Mouse (Mus musculus): ENCODE results near the gene Lingo1. TPM values are rescaled to one million over a fixed set of nuclear protein-coding genes. Genes with fewer than 3 reads are reported as not detected.

Lingo1 gene
- polyA plus RNA-seq, 1 experiment from 2014 or later: 8.9 TPM

DNA sequence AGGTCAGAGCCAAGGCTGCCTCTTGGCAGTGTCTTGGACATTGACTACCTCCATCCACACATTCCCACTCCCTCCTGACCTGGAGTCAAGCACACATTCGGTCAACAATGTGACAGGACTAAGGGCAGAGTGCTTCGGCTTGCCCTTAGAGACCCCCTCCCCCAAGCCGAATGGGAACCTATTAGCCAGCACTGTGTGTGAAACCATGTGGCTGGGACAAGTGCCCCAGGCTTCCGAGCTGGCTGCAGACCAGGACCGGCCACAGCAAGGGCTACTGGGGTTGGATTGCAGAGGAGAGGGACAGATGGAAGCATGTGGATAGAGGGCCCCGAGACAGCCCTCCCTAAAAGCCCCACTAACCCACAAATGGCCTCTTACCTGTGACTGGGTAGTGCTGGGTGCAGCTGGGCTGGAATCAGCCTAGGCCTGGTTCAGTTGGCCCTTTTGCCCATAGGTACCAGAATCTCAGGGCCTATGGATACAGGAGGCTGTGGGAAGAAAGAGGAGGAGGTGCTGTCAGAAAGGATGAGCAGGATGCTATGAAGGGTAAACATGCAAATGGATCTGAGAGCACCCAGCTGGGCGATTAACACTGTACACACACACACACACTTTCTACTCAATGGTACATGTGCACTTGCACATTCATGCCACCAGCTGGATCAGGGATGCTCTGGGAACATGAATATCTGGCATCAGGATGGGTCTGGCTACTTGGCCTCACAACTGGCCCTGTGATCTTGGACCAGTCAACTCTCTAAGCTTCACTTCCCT is 20.9 kb downstream of the Lingo1 start:
- Histone ChIP-seq H3K9ac (no peak overlapping the region), H3K27ac (replicated peaks) (no peak overlapping the region), H3K36me3 (no peaks in the 10 kb centered on the region), H3K4me2 (replicated peaks) (no peak overlapping the region), H3K9me3 (replicated peaks) (no peaks in the 10 kb centered on the region), H3K4me1 (0 out of 2 replicates have a peak, but pooled peaks cover 5% of the 10 kb centered on the region), H3K27me3 (no peaks in the 10 kb centered on the region), H3K4me3 (replicated peaks) (no peak overlapping the region)
- ATAC-seq (ENCODE audit: insufficient number of reproducible peaks, low FRiP score, low TSS enrichment, low read depth): no peak
- 57% methylated on average over 7 of the region's 7 CpGs for WGBS

DNA sequence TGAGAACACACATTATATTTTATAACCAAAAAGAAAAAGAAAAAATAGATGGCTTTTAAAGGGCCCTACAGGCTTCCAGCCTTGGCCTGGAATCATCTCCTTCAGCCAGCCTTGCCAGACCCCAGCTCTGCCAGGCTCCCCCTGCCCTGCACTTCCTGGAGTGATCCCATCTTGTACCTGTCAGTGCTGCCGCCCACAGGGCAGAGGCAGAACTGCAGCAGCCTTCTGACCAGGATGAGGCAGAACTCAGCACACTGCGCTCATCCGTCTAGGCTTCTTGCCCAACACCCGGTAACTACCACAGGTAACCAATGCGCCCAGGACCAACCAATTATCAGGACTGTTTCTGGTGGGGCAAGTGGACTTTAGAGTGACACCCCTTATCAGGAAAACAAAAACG is 22.0 kb downstream of the Lingo1 start:
- Histone ChIP-seq H3K36me3 (no peaks in the 10 kb centered on the region), H3K27ac (replicated peaks) (no peak overlapping the region), H3K9me3 (replicated peaks) (no peaks in the 10 kb centered on the region), H3K9ac (no peak overlapping the region), H3K27me3 (no peaks in the 10 kb centered on the region), H3K4me1 (0 out of 2 replicates have a peak, but pooled peaks cover 5% of the 10 kb centered on the region), H3K4me2 (replicated peaks) (no peak overlapping the region), H3K4me3 (replicated peaks) (no peak overlapping the region)
- 38% methylated on average over 6 of the region's 6 CpGs for WGBS
- ATAC-seq (ENCODE audit: insufficient number of reproducible peaks, low FRiP score, low TSS enrichment, low read depth): no peak

DNA sequence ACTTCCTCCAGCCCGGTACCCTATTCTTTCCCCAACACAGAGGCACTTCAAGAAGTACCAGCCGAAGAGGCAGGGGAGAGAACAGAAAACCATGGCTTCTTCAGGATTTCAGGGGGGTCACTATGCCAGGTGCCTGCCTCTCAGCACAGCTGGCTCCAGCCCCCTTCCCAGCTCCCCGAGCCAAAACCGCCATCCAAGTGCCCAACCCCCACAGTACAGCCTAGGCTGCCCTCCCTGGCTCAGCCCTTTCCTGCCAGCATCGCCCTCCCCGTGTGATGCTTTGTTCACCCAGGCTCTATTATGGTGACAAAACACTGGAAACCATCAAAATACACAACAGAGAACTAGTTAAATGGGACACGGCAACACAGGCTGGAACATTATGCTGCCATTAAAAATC is 22.6 kb downstream of the Lingo1 start:
- Histone ChIP-seq H3K4me3 (replicated peaks) (no peak overlapping the region), H3K4me2 (replicated peaks) (no peak overlapping the region), H3K36me3 (no peaks in the 10 kb centered on the region), H3K9ac (no peak overlapping the region), H3K4me1 (0 out of 2 replicates have a peak, but pooled peaks cover 5% of the 10 kb centered on the region), H3K9me3 (replicated peaks) (no peaks in the 10 kb centered on the region), H3K27ac (replicated peaks) (no peak overlapping the region), H3K27me3 (no peaks in the 10 kb centered on the region)
- WGBS: 81% methylated on average over 7 of the region's 7 CpGs
- ATAC-seq (ENCODE audit: insufficient number of reproducible peaks, low FRiP score, low TSS enrichment, low read depth): no peak

DNA sequence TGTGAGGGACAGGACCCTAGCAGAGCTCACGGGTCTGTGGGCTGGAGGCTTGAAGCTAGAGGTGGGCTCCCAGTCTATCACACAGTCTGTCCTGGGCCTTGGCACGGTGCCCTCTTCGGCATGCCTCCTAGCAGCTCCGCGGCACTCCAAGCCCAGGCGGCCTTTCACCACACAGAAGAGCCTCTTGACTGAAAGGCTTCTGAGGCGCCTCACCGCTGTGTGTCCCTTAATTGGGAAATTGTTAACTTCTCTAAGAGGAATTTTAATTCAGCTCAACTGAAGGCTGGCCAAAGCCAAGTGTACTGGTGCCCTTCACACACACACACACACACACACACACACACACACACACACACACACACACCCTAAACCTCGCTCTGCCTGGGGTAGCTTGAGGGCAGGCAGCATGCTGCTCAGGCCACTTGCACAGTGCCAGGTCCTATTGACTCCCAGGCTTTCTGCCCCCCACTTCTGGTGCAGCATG is 28.6 kb downstream of the Lingo1 start:
- H3K4me2 ChIP-seq (replicated peaks): no peak overlapping the region
- no peaks in the 10 kb centered on the region for H3K36me3 ChIP-seq
- 64% methylated on average over 9 of the region's 9 CpGs for WGBS
- H3K9ac ChIP-seq: no peak overlapping the region
- no peak overlapping the region for H3K4me3 ChIP-seq (replicated peaks)
- no peaks in the 10 kb centered on the region for H3K9me3 ChIP-seq (replicated peaks)
- H3K4me1 ChIP-seq: 0 out of 2 replicates have a peak, but pooled peaks cover 3% of the 10 kb centered on the region
- H3K27me3 ChIP-seq: no peaks in the 10 kb centered on the region
- ATAC-seq (ENCODE audit: insufficient number of reproducible peaks, low FRiP score, low TSS enrichment, low read depth): 0 out of 2 replicates have a peak, but pooled peaks have one; percentile 17
- no peak overlapping the region for H3K27ac ChIP-seq (replicated peaks)

DNA sequence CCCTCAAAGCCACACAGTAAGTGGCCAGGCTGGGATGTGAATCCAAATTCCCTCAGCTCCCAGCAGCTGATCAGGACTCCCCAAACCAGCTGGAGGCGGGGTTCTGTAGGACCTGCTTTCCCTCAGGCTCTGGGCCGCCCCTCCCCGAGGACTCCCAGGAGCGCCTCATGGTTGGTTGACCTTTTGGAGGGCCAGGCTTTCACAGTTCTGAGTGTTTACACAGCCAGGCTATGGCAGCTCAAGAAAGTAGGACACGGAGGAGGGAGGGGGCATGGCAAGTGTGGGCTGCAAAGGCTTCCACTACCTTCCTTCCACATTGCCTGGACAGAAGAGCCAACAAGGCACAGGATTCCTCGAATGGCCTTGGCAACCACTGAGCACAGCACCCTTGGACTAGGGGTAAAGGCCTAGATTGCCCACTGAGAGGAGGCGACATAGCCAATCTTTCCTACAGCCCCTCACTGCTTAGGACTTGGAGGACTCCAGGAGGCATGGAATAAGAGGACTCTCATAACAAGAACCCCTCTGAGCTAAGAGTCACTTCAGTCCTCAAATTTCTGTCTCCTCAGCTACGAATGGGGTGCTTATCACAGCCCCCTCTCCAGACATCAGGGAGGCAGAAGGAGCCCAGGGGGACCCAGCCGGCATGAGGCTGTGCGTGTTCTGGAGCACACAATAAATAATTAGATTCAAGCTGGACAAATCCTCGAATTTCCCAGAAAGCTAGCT is 29.5 kb downstream of the Lingo1 start:
- Histone ChIP-seq H3K4me1 (0 out of 2 replicates have a peak, but pooled peaks cover 3% of the 10 kb centered on the region), H3K4me2 (replicated peaks) (no peak overlapping the region), H3K27ac (replicated peaks) (no peak overlapping the region), H3K9me3 (replicated peaks) (no peaks in the 10 kb centered on the region), H3K9ac (no peak overlapping the region), H3K27me3 (no peaks in the 10 kb centered on the region), H3K4me3 (replicated peaks) (no peak overlapping the region), H3K36me3 (no peaks in the 10 kb centered on the region)
- WGBS: 59% methylated on average over 11 of the region's 11 CpGs
- ATAC-seq (ENCODE audit: insufficient number of reproducible peaks, low FRiP score, low TSS enrichment, low read depth): no peak

DNA sequence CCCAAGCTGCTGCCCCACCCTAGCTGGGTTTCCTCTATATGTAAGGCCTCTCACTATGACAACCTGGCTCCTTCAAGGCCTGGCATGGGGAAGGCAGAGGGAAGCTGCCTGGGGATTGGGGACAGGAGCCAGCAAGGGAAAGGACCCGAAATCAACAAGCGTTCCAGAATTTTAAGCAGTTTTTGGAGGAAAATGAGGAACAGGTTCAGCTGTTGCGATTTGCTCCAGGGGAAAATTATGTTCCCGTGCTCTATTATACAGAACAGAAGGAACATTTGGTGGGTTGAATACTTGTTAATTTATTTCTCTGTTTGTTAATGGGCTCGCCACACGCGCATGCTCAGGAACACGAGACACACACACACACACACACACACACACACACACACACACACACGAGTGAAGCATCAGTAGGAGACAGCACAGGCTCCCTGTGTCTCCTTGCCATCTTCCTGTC is 34.1 kb downstream of the Lingo1 start:
- H3K36me3 ChIP-seq: no peaks in the 10 kb centered on the region
- WGBS: 56% methylated on average over 9 of the region's 9 CpGs
- no peak overlapping the region for H3K4me3 ChIP-seq (replicated peaks)
- H3K27me3 ChIP-seq: no peaks in the 10 kb centered on the region
- no peak overlapping the region for H3K27ac ChIP-seq (replicated peaks)
- no peaks in the 10 kb centered on the region for H3K9me3 ChIP-seq (replicated peaks)
- no peak overlapping the region for H3K4me2 ChIP-seq (replicated peaks)
- ATAC-seq (ENCODE audit: insufficient number of reproducible peaks, low FRiP score, low TSS enrichment, low read depth): no peak
- 0 out of 2 replicates have a peak, but pooled peaks cover 6% of the 10 kb centered on the region for H3K4me1 ChIP-seq
- no peak overlapping the region for H3K9ac ChIP-seq

DNA sequence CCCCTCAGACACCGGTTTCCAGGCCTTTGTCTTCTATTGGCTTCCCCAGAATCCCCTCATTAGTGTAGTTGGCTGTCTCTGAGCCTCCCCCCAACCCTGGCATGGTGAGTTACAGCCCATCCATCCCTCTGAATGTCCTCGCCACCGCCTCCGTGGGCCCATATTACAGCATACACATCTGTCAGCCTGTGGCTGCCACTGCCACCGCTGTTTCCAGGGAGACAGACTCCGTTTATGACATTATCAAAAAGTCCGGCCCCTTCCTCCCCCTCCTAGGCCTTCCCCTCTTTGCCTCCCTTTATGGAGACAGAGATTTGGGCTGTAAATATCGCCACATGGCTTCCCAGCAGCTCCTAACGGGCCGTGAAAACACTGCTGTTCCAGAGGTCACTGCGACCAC is 38.5 kb downstream of the Lingo1 start:
- H3K4me3 ChIP-seq (replicated peaks): no peak overlapping the region
- H3K27ac ChIP-seq (replicated peaks): no peak overlapping the region
- no peaks in the 10 kb centered on the region for H3K36me3 ChIP-seq
- ATAC-seq (ENCODE audit: insufficient number of reproducible peaks, low FRiP score, low TSS enrichment, low read depth): no peak
- 0 out of 2 replicates have a peak, but pooled peaks cover 6% of the 10 kb centered on the region for H3K4me1 ChIP-seq
- H3K9me3 ChIP-seq (replicated peaks): no peaks in the 10 kb centered on the region
- no peak overlapping the region for H3K9ac ChIP-seq
- 45% methylated on average over 11 of the region's 11 CpGs for WGBS
- H3K27me3 ChIP-seq: no peaks in the 10 kb centered on the region
- no peak overlapping the region for H3K4me2 ChIP-seq (replicated peaks)

DNA sequence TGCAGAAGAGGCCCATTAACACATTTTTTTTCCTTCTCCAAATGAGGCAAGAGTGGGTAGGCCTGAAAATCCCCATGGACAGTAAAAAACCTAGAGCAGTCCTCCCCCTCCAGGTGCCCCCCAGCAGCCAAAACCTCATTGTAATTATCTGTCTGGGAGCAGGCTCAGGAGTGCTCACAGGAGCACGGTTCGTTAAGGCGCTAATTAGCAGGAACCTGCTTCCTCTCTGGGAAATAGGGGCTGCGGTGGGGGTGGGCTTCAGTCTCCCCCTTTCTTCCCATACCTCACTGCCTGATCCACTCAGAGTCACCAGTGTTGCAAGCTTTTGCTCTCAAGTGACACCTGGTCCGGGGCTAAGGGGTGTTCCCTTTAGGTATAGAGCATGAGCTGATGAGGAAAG is 41.1 kb downstream of the Lingo1 start:
- H3K36me3 ChIP-seq: no peaks in the 10 kb centered on the region
- H3K4me1 ChIP-seq: 0 out of 2 replicates have a peak, but pooled peaks cover 6% of the 10 kb centered on the region
- no peak for ATAC-seq (ENCODE audit: insufficient number of reproducible peaks, low FRiP score, low TSS enrichment, low read depth)
- WGBS: 69% methylated on average over 5 of the region's 5 CpGs
- H3K27ac ChIP-seq (replicated peaks): no peak overlapping the region
- no peak overlapping the region for H3K4me3 ChIP-seq (replicated peaks)
- H3K9ac ChIP-seq: no peak overlapping the region
- H3K4me2 ChIP-seq (replicated peaks): no peak overlapping the region
- no peaks in the 10 kb centered on the region for H3K9me3 ChIP-seq (replicated peaks)
- no peaks in the 10 kb centered on the region for H3K27me3 ChIP-seq

DNA sequence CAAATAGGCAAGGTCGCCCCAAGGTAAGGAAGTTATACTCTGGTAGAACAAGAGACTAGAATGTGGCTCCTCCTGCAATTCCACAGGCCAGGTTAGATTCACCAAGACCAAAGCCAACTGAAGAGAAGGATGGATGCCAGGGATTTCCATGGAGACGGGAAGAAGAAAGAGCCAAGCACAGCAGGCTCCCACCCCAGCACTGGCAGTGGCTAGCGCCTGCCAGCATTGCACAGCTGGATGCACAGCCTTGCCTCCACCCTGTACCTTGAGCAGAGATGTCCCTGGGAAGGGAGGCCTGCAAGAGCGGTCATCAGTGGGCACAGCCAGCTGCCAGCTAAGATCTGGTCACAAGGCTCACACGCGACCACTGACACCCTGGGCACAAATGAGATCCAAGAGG is 42.9 kb downstream of the Lingo1 start:
- ATAC-seq (ENCODE audit: insufficient number of reproducible peaks, low FRiP score, low TSS enrichment, low read depth): no peak
- H3K27me3 ChIP-seq: no peaks in the 10 kb centered on the region
- H3K9ac ChIP-seq: no peak overlapping the region
- H3K9me3 ChIP-seq (replicated peaks): no peaks in the 10 kb centered on the region
- H3K27ac ChIP-seq (replicated peaks): no peak overlapping the region
- no peak overlapping the region for H3K4me2 ChIP-seq (replicated peaks)
- no peak overlapping the region for H3K4me3 ChIP-seq (replicated peaks)
- 76% methylated on average over 6 of the region's 6 CpGs for WGBS
- 0 out of 2 replicates have a peak, but pooled peaks cover 6% of the 10 kb centered on the region for H3K4me1 ChIP-seq
- no peaks in the 10 kb centered on the region for H3K36me3 ChIP-seq

DNA sequence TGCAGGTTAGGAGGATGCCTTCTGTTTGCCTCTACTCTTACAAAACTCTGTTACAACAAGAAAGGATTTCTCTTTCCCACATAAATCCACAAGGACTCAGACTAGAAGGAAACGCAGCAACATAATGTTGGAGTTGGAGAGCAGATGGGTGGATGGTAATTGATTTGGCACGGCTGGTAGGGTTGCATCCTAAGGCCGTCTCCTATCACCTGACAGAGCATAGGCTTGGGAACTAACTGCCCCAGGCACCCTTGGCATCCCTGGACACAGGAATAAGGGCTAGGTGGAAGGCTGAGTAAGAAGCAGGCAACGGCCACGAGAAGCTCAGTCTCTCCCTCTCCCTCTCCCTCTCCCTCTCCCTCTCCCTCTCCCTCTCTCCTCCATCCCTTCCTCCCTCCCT is 48.2 kb downstream of the Lingo1 start:
- H3K4me1 ChIP-seq: no peaks in the 10 kb centered on the region
- H3K9me3 ChIP-seq (replicated peaks): no peaks in the 10 kb centered on the region
- no peak overlapping the region for H3K4me2 ChIP-seq (replicated peaks)
- H3K27me3 ChIP-seq: 0 out of 2 replicates have a peak, but pooled peaks cover 3% of the 10 kb centered on the region
- no peak overlapping the region for H3K27ac ChIP-seq (replicated peaks)
- ATAC-seq (ENCODE audit: insufficient number of reproducible peaks, low FRiP score, low TSS enrichment, low read depth): no peak
- H3K4me3 ChIP-seq (replicated peaks): no peak overlapping the region
- H3K9ac ChIP-seq: no peak overlapping the region
- no peaks in the 10 kb centered on the region for H3K36me3 ChIP-seq
- WGBS: 39% methylated on average over 5 of the region's 5 CpGs

DNA sequence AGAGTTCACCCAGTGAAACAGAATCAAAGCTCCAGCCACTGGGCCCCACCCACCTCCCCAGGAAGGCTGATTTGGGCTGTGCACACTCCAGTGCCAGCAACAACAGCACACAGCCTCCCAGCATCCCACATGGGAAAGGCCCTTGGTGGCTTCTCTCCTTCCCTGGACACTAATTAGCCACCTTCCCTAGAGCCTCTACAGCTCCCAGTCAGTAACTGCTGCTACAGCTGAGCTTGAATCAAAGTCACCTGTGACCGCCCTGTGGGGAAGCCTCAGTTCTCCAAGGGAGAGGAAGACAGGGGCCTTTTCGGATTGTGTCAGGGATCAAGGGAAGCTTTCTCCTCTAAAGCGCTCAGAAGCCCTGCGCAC is 49.4 kb downstream of the Lingo1 start:
- Histone ChIP-seq H3K9me3 (replicated peaks) (no peaks in the 10 kb centered on the region), H3K36me3 (no peaks in the 10 kb centered on the region), H3K27ac (replicated peaks) (no peak overlapping the region), H3K4me2 (replicated peaks) (no peak overlapping the region), H3K27me3 (0 out of 2 replicates have a peak, but pooled peaks cover 3% of the 10 kb centered on the region), H3K4me3 (replicated peaks) (no peak overlapping the region), H3K4me1 (no peaks in the 10 kb centered on the region), H3K9ac (no peak overlapping the region)
- 67% methylated on average over 4 of the region's 4 CpGs for WGBS
- ATAC-seq (ENCODE audit: insufficient number of reproducible peaks, low FRiP score, low TSS enrichment, low read depth): 0 out of 2 replicates have a peak, but pooled peaks have one; percentile 29
